ENCODE assay signal across 9 mouse cellular contexts in genomic region chr2:151605437-151605987, GRCm38 (mm10). TPM values are rescaled to one million over a fixed set of nuclear protein-coding genes. Genes with fewer than 3 reads are reported as not detected.
A peak's percentile ranks its signal among the peaks of the same experiment; 100 is the strongest.
DNase-seq lines count a peak whose midpoint lies in the region; ATAC-seq lines count a peak whose summit lies in the region.
"Had no signal": no experiment of that assay in that cellular context is flagged by ENCODE, and none has a peak within 500 bp of the region (broad histone marks: within the 10 kb centered on the region; RNA-seq: fewer than 3 reads in every experiment).

No protein-coding gene starts in this region.

- ATAC-seq in forebrain, embryonic 14.5 days: peak; percentile 62
- peak; percentile 86 for ATAC-seq in lung, embryonic 16.5 days (ENCODE audit: low read depth)

- no peaks in the 10 kb centered on the region for H3K27me3 ChIP-seq in forebrain, embryonic 14.5 days (replicated peaks; ENCODE audit: control insufficient read depth, insufficient read depth, low read length)
- H3K27me3 ChIP-seq in lung, embryonic 16.5 days (ENCODE audit: control insufficient read depth, insufficient read depth, low read depth, low read length): no peaks in the 10 kb centered on the region

- H3K36me3 ChIP-seq in forebrain, embryonic 14.5 days (ENCODE audit: control insufficient read depth, insufficient read depth, low read length): no peaks in the 10 kb centered on the region
- no peaks in the 10 kb centered on the region for H3K36me3 ChIP-seq in lung, embryonic 16.5 days (ENCODE audit: control insufficient read depth, insufficient read depth, low read length)

- WGBS in forebrain, embryonic 14.5 days: 37% methylated on average over 11 of the region's 11 CpGs
- 24% methylated on average over 11 of the region's 11 CpGs for WGBS in lung, embryonic 16.5 days

- 0 out of 2 replicates have a peak overlapping the region, but pooled peaks have one; percentile 9 for H3K27ac ChIP-seq in forebrain, embryonic 14.5 days (ENCODE audit: low read depth, low read length)
- peak overlapping the region; percentile 56 for H3K27ac ChIP-seq in lung, embryonic 16.5 days (ENCODE audit: low read length)

- no peaks in the 10 kb centered on the region for H3K9me3 ChIP-seq in forebrain, embryonic 14.5 days (replicated peaks; ENCODE audit: control insufficient read depth, low read length)
- H3K9me3 ChIP-seq in lung, embryonic 16.5 days (ENCODE audit: control insufficient read depth, low read length): no peaks in the 10 kb centered on the region

- DNase-seq in adrenal gland, adult 2 months: peak; percentile 15
- DNase-seq in adrenal gland, postnatal 4 days (ENCODE audit: low spot score in 2 of 2): no peak
- DNase-seq in brain, embryonic 18.5 days (ENCODE audit: low read depth, low spot score): peak; percentile 49
- peak; percentile 54 for DNase-seq in forebrain, embryonic 14.5 days (ENCODE audit: low spot score)
- peak; percentile 35 for DNase-seq in induced T-regulatory cell, adult 2 months (ENCODE audit: low read depth)
- peak; percentile 43 for DNase-seq in right cerebral cortex, postnatal 4 days
- DNase-seq in urinary bladder, postnatal 10 days (ENCODE audit: low spot score): no peak

- no peak overlapping the region for H3K4me3 ChIP-seq in forebrain, embryonic 14.5 days (ENCODE audit: low read depth, low read length)
- no peak overlapping the region for H3K4me3 ChIP-seq in lung, embryonic 16.5 days (ENCODE audit: low read length)

- peaks cover 8% of the 10 kb centered on the region for H3K4me1 ChIP-seq in forebrain, embryonic 14.5 days (ENCODE audit: control insufficient read depth, insufficient read depth, low read length)
- peaks cover 11% of the 10 kb centered on the region for H3K4me1 ChIP-seq in lung, embryonic 16.5 days (replicated peaks; ENCODE audit: control insufficient read depth, insufficient read depth, low read length)

- H3K4me2 ChIP-seq in forebrain, embryonic 14.5 days (ENCODE audit: low read length): no peak overlapping the region
- H3K4me2 ChIP-seq in lung, embryonic 16.5 days (ENCODE audit: low read depth, low read length): no peak overlapping the region

- H3K9ac ChIP-seq in forebrain, embryonic 14.5 days (ENCODE audit: low read length): peak overlapping the region; percentile 35; the same call in 1 of the 2 replicates
- no peak overlapping the region for H3K9ac ChIP-seq in lung, embryonic 16.5 days (ENCODE audit: low read length)

RNA-seq across cellular contexts. Expression of gene Snph, which starts 26.9 kb away (rescaled TPM):
- 10 to 100 TPM; 11.5 to 19.6 TPM for total RNA-seq in adrenal gland, adult 2 months (2021)
- 5.2 and 10.2 TPM in 2 replicates for polyA plus RNA-seq in adrenal gland, adult 2 months (2012; rRNA removed)
- 1 to 10 TPM; 9.1 to 9.6 TPM for total RNA-seq in adrenal gland, postnatal 4 days (2021)
- polyA plus RNA-seq in forebrain, embryonic 14.5 days (2014; fragmentation: Nextera tagmentation; extraction: Ambion mirVana): 4.9 and 8.8 TPM in 2 replicates
- polyA plus RNA-seq in lung, embryonic 16.5 days (2015; fragmentation: Nextera tagmentation; extraction: Ambion mirVana): 0.69 and 0.87 TPM in 2 replicates
- polyA plus RNA-seq: C2C12 had no signal

RNA-seq across cellular contexts. Expression of gene Sdcbp2, which starts 33.1 kb away (rescaled TPM):
- 1 to 10 TPM in 1 of 2 experiments, under 1 TPM in 1; 0.81 to 1.2 TPM for total RNA-seq in adrenal gland, adult 2 months (2021)
- 0.47 and 0.57 TPM in 2 replicates for polyA plus RNA-seq in adrenal gland, adult 2 months (2012; rRNA removed)
- total RNA-seq in adrenal gland, postnatal 4 days (2021): 1 to 10 TPM; 1.9 to 2.5 TPM
- 1.2 and 1.3 TPM in 2 replicates for polyA plus RNA-seq in forebrain, embryonic 14.5 days (2014; fragmentation: Nextera tagmentation; extraction: Ambion mirVana)
- polyA plus RNA-seq in lung, embryonic 16.5 days (2015; fragmentation: Nextera tagmentation; extraction: Ambion mirVana): 0.74 and 1.2 TPM in 2 replicates

Comparison
In these comparisons a context has a peak if more than half of its experiments do, and no peak if none do; other contexts are left out.
1. DNase-seq: peak in adrenal gland, adult 2 months (single experiment), brain, embryonic 18.5 days (single experiment), forebrain, embryonic 14.5 days (single experiment), induced T-regulatory cell, adult 2 months (single experiment) and right cerebral cortex, postnatal 4 days (single experiment); none in adrenal gland, postnatal 4 days (0 of 2) and urinary bladder, postnatal 10 days (single experiment).